Mouse (Mus musculus): ENCODE measurements around the gene Ski. TPM values are rescaled to one million over a fixed set of nuclear protein-coding genes. Genes with fewer than 3 reads are reported as not detected.

Gene Ski
- polyA plus RNA-seq, 1 experiment from 2014 or later: 15.1 TPM

GRCm38 (mm10) chr4:155178981-155179512 is 43.3 kb downstream of the Ski start:
- H3K4me3 ChIP-seq (ENCODE audit: low read depth, low read length): no peak overlapping the region
- H3K4me1 ChIP-seq (ENCODE audit: control insufficient read depth, insufficient read depth, low read length): peaks cover 50% of the 10 kb centered on the region
- no peaks in the 10 kb centered on the region for H3K36me3 ChIP-seq (ENCODE audit: control insufficient read depth, insufficient read depth, low read length)
- peak overlapping the region; percentile 14 for H3K9ac ChIP-seq (ENCODE audit: low read length)
- ATAC-seq (ENCODE audit: insufficient read depth, low FRiP score, low TSS enrichment): no peak
- H3K27ac ChIP-seq (ENCODE audit: low read depth, low read length): peak overlapping the region; percentile 82
- no peak overlapping the region; the same call in 1 of the 2 replicates for H3K4me2 ChIP-seq (ENCODE audit: low read depth)
- 34% methylated on average over 3 of the region's 3 CpGs for WGBS
- no peaks in the 10 kb centered on the region for H3K27me3 ChIP-seq (ENCODE audit: control insufficient read depth, insufficient read depth, low read length)
- no peak for DNase-seq (ENCODE audit: low spot score)
- no peaks in the 10 kb centered on the region for H3K9me3 ChIP-seq (ENCODE audit: control insufficient read depth, low read length)

- Histone ChIP-seq H3K27me3 (ENCODE audit: control insufficient read depth, insufficient read depth, low read length) (no peaks in the 10 kb centered on the region), H3K27ac (ENCODE audit: low read depth, low read length) (peak overlapping the region; percentile 82), H3K36me3 (ENCODE audit: control insufficient read depth, insufficient read depth, low read length) (no peaks in the 10 kb centered on the region), H3K4me1 (ENCODE audit: control insufficient read depth, insufficient read depth, low read length) (peaks cover 57% of the 10 kb centered on the region), H3K4me2 (ENCODE audit: low read depth) (peak overlapping the region; percentile 3; the same call in 1 of the 2 replicates), H3K9me3 (ENCODE audit: control insufficient read depth, low read length) (no peaks in the 10 kb centered on the region), H3K4me3 (ENCODE audit: low read depth, low read length) (no peak overlapping the region), H3K9ac (ENCODE audit: low read length) (no peak overlapping the region)
- DNase-seq (ENCODE audit: low spot score): peak; percentile 68
- 12% methylated on average over 6 of the region's 6 CpGs for WGBS
- peak; percentile 48 for ATAC-seq (ENCODE audit: insufficient read depth, low FRiP score, low TSS enrichment)
These were observed 44.1 kb downstream of the Ski start for GRCm38 (mm10) chr4:155178274-155178673.

GRCm38 (mm10) chr4:155176210-155176609 is 46.2 kb downstream of the Ski start:
- H3K27ac ChIP-seq (ENCODE audit: low read depth, low read length): peak overlapping the region; percentile 11; the same call in 1 of the 2 replicates
- H3K4me2 ChIP-seq (ENCODE audit: low read depth): no peak overlapping the region
- H3K9me3 ChIP-seq (ENCODE audit: control insufficient read depth, low read length): no peaks in the 10 kb centered on the region
- WGBS: 49% methylated on average over 3 of the region's 3 CpGs
- no peak for ATAC-seq (ENCODE audit: insufficient read depth, low FRiP score, low TSS enrichment)
- no peaks in the 10 kb centered on the region for H3K27me3 ChIP-seq (ENCODE audit: control insufficient read depth, insufficient read depth, low read length)
- H3K4me3 ChIP-seq (ENCODE audit: low read depth, low read length): no peak overlapping the region
- no peaks in the 10 kb centered on the region for H3K36me3 ChIP-seq (ENCODE audit: control insufficient read depth, insufficient read depth, low read length)
- H3K9ac ChIP-seq (ENCODE audit: low read length): no peak overlapping the region
- no peak for DNase-seq (ENCODE audit: low spot score)
- peaks cover 72% of the 10 kb centered on the region for H3K4me1 ChIP-seq (ENCODE audit: control insufficient read depth, insufficient read depth, low read length)

GRCm38 (mm10) chr4:155173822-155174785 is 48.3 kb downstream of the Ski start:
- no peak overlapping the region for H3K4me3 ChIP-seq (ENCODE audit: low read depth, low read length)
- H3K36me3 ChIP-seq (ENCODE audit: control insufficient read depth, insufficient read depth, low read length): no peaks in the 10 kb centered on the region
- peak overlapping the region; percentile 21 for H3K4me2 ChIP-seq (ENCODE audit: low read depth)
- DNase-seq (ENCODE audit: low spot score) (peak; percentile 34), ATAC-seq (ENCODE audit: insufficient read depth, low FRiP score, low TSS enrichment) (no peak)
- H3K27ac ChIP-seq (ENCODE audit: low read depth, low read length): peak overlapping the region; percentile 94
- 10% methylated on average over 17 of the region's 17 CpGs for WGBS
- H3K4me1 ChIP-seq (ENCODE audit: control insufficient read depth, insufficient read depth, low read length): peaks cover 68% of the 10 kb centered on the region
- H3K27me3 ChIP-seq (ENCODE audit: control insufficient read depth, insufficient read depth, low read length): no peaks in the 10 kb centered on the region
- H3K9ac ChIP-seq (ENCODE audit: low read length): peak overlapping the region; percentile 33
- no peaks in the 10 kb centered on the region for H3K9me3 ChIP-seq (ENCODE audit: control insufficient read depth, low read length)

- Histone ChIP-seq H3K4me2 (ENCODE audit: low read depth) (peak overlapping the region; percentile 33), H3K27ac (ENCODE audit: low read depth, low read length) (peak overlapping the region; percentile 94), H3K27me3 (ENCODE audit: control insufficient read depth, insufficient read depth, low read length) (no peaks in the 10 kb centered on the region), H3K9ac (ENCODE audit: low read length) (peak overlapping the region; percentile 35), H3K9me3 (ENCODE audit: control insufficient read depth, low read length) (no peaks in the 10 kb centered on the region), H3K36me3 (ENCODE audit: control insufficient read depth, insufficient read depth, low read length) (no peaks in the 10 kb centered on the region), H3K4me1 (ENCODE audit: control insufficient read depth, insufficient read depth, low read length) (peaks cover 58% of the 10 kb centered on the region), H3K4me3 (ENCODE audit: low read depth, low read length) (no peak overlapping the region)
- WGBS: 11% methylated on average over 21 of the region's 21 CpGs
- peak; percentile 90 for ATAC-seq (ENCODE audit: insufficient read depth, low FRiP score, low TSS enrichment)
- peak; percentile 94 for DNase-seq (ENCODE audit: low spot score)
These were observed 49.2 kb downstream of the Ski start for GRCm38 (mm10) chr4:155172909-155173821.

- no peak for ATAC-seq (ENCODE audit: insufficient read depth, low FRiP score, low TSS enrichment)
- no peak for DNase-seq (ENCODE audit: low spot score)
- Histone ChIP-seq H3K4me1 (ENCODE audit: control insufficient read depth, insufficient read depth, low read length) (peaks cover 47% of the 10 kb centered on the region), H3K27me3 (ENCODE audit: control insufficient read depth, insufficient read depth, low read length) (no peaks in the 10 kb centered on the region), H3K27ac (ENCODE audit: low read depth, low read length) (no peak overlapping the region), H3K36me3 (ENCODE audit: control insufficient read depth, insufficient read depth, low read length) (no peaks in the 10 kb centered on the region), H3K9me3 (ENCODE audit: control insufficient read depth, low read length) (no peaks in the 10 kb centered on the region), H3K9ac (ENCODE audit: low read length) (no peak overlapping the region), H3K4me3 (ENCODE audit: low read depth, low read length) (no peak overlapping the region), H3K4me2 (ENCODE audit: low read depth) (no peak overlapping the region)
- WGBS: 72% methylated on average over 5 of the region's 5 CpGs
These were observed 50.3 kb downstream of the Ski start for GRCm38 (mm10) chr4:155171961-155172533.

GRCm38 (mm10) chr4:155170614-155171212 is 51.7 kb downstream of the Ski start:
- no peak overlapping the region for H3K27ac ChIP-seq (ENCODE audit: low read depth, low read length)
- no peak for ATAC-seq (ENCODE audit: insufficient read depth, low FRiP score, low TSS enrichment)

GRCm38 (mm10) chr4:155168835-155169252 is 53.5 kb downstream of the Ski start:
- DNase-seq (ENCODE audit: low spot score) (no peak), ATAC-seq (ENCODE audit: insufficient read depth, low FRiP score, low TSS enrichment) (no peak)
- peaks cover 29% of the 10 kb centered on the region for H3K4me1 ChIP-seq (ENCODE audit: control insufficient read depth, insufficient read depth, low read length)
- no peak overlapping the region for H3K9ac ChIP-seq (ENCODE audit: low read length)
- H3K36me3 ChIP-seq (ENCODE audit: control insufficient read depth, insufficient read depth, low read length): no peaks in the 10 kb centered on the region
- H3K9me3 ChIP-seq (ENCODE audit: control insufficient read depth, low read length): no peaks in the 10 kb centered on the region
- H3K27ac ChIP-seq (ENCODE audit: low read depth, low read length): no peak overlapping the region
- H3K4me3 ChIP-seq (ENCODE audit: low read depth, low read length): no peak overlapping the region
- 94% methylated on average over 8 of the region's 8 CpGs for WGBS
- no peak overlapping the region for H3K4me2 ChIP-seq (ENCODE audit: low read depth)
- no peaks in the 10 kb centered on the region for H3K27me3 ChIP-seq (ENCODE audit: control insufficient read depth, insufficient read depth, low read length)

More at GRCm38 (mm10) chr4:155170614-155171212, 51.7 kb downstream of the Ski start:
- Histone ChIP-seq H3K4me2 (ENCODE audit: low read depth) (no peak overlapping the region), H3K4me3 (ENCODE audit: low read depth, low read length) (no peak overlapping the region), H3K9ac (ENCODE audit: low read length) (no peak overlapping the region), H3K4me1 (ENCODE audit: control insufficient read depth, insufficient read depth, low read length) (peaks cover 39% of the 10 kb centered on the region), H3K9me3 (ENCODE audit: control insufficient read depth, low read length) (no peaks in the 10 kb centered on the region), H3K27me3 (ENCODE audit: control insufficient read depth, insufficient read depth, low read length) (no peaks in the 10 kb centered on the region), H3K36me3 (ENCODE audit: control insufficient read depth, insufficient read depth, low read length) (no peaks in the 10 kb centered on the region)
- 81% methylated on average over 8 of the region's 8 CpGs for WGBS
- no peak for DNase-seq (ENCODE audit: low spot score)
